Mouse (Mus musculus) CH12.LX (cell line): ENCODE data around the gene Cyp2d10. TPM values are rescaled to one million over a fixed set of nuclear protein-coding genes. Genes with fewer than 3 reads are reported as not detected.
"Not testable (repeated sequence)": the region's sequence is repeated elsewhere in the genome, so short reads cannot be mapped to it uniquely, and the experiment has no call there.

Source experiments
- DNase-seq: peaks from one replicate; pipeline ENCODE4 v3.0.0-alpha.2; 2013; ENCODE audit errors: extremely low read depth
- H3K27ac ChIP-seq: 2 replicates; pipeline ENCODE4 v1.5.1; 2012; ENCODE audit warnings: low read depth, mild to moderate bottlenecking, control low read depth, moderate library complexity; ENCODE audit not compliant: insufficient read depth
- H3K27me3 ChIP-seq: replicated peaks from 2 replicates; pipeline ENCODE3; 2012; ENCODE audit warnings: inconsistent platforms
- H3K36me3 ChIP-seq, 2 experiments: replicated peaks in 1 of 2; 2 replicates each; pipeline versions ENCODE3 to v1.6.1; 2012; ENCODE audit warnings: inconsistent platforms in 1 of 2, low read length in 1 of 2, mild to moderate bottlenecking in 1 of 2, mixed read lengths in 1 of 2, moderate library complexity in 1 of 2; ENCODE audit not compliant: control insufficient read depth in 1 of 2, insufficient read depth in 1 of 2
- H3K4me1 ChIP-seq, 2 experiments: 2 replicates each; pipeline ENCODE4 v1.6.1; 2012; ENCODE audit warnings: inconsistent platforms in 1 of 2, moderate library complexity in 1 of 2; ENCODE audit not compliant: insufficient read depth in 2 of 2, control insufficient read depth in 1 of 2
- H3K4me2 ChIP-seq: 2 replicates; pipeline ENCODE4 v1.6.1; 2012; ENCODE audit warnings: low read depth, mild to moderate bottlenecking, control low read depth; ENCODE audit not compliant: poor library complexity, insufficient read depth, severe bottlenecking
- H3K4me3 ChIP-seq, 3 experiments: fragments of 150-350 bp in 1 of 3; sonication (generic) in 1 of 3; replicated peaks in 1 of 3; 2 replicates each; pipeline versions ENCODE3 to v1.5.1; 2011 to 2012; ENCODE audit warnings: low read depth in 2 of 3, low read length in 2 of 3, mild to moderate bottlenecking in 2 of 3, moderate library complexity in 2 of 3, control low read depth in 1 of 3, improper control_type of control experiment in 1 of 3, inconsistent platforms in 1 of 3, mixed read lengths in 1 of 3; ENCODE audit not compliant: poor library complexity in 1 of 3
- H3K79me2 ChIP-seq: replicated peaks from 2 replicates; pipeline ENCODE4 v1.6.1; 2012; ENCODE audit warnings: mild to moderate bottlenecking, moderate library complexity; ENCODE audit not compliant: control insufficient read depth, poor library complexity, insufficient read depth, severe bottlenecking; ENCODE audit errors: extremely low read depth
- H3K9ac ChIP-seq: 2 replicates; pipeline ENCODE4 v1.6.1; 2012; ENCODE audit warnings: low read depth, mild to moderate bottlenecking, control low read depth, moderate library complexity; ENCODE audit not compliant: insufficient read depth
- H3K9me3 ChIP-seq: replicated peaks from 2 replicates; pipeline ENCODE3; 2012; ENCODE audit warnings: low read length, inconsistent platforms, mixed read lengths
- EP300 ChIP-seq: IDR thresholded peaks from 2 replicates; pipeline ENCODE4 v1.6.1; 2011; ENCODE audit warnings: low read length, improper control_type of control experiment
- HCFC1 ChIP-seq: IDR thresholded peaks from 2 replicates; pipeline ENCODE4 v1.6.1; 2012; ENCODE audit warnings: low read depth, mild to moderate bottlenecking, inconsistent platforms, low read length, improper control_type of control experiment
- IRF4 ChIP-seq: IDR thresholded peaks from 2 replicates; pipeline ENCODE4 v1.6.1; 2014; ENCODE audit warnings: low read depth, mild to moderate bottlenecking, inconsistent platforms, low read length, improper control_type of control experiment
- PAX5 ChIP-seq: IDR thresholded peaks from 2 replicates; pipeline ENCODE4 v1.6.1; 2012; ENCODE audit warnings: low read length, inconsistent platforms, mixed read lengths
- USF1 ChIP-seq: IDR thresholded peaks from 2 replicates; pipeline ENCODE4 v1.6.1; 2014; ENCODE audit warnings: low read depth, mild to moderate bottlenecking, inconsistent platforms, low read length, improper control_type of control experiment
- ZMIZ1 ChIP-seq: IDR thresholded peaks from 2 replicates; pipeline ENCODE4 v1.6.1; 2012; ENCODE audit warnings: low read depth, mild to moderate bottlenecking, inconsistent platforms, low read length, improper control_type of control experiment
- dilution Hi-C: fragments of 300-500 bp; cut with MboI; formaldehyde crosslinking; loops from 2 replicates; pipeline ENCODE4 v1.14.3; 2020; ENCODE audit warnings: low sequenced_read_pairs; ENCODE audit not compliant: extremely low pct_unique_long_range_greater_than_20kb, extremely low pct_ligation_motif_present
- in situ Hi-C: fragments of 300-500 bp; cut with MboI; formaldehyde crosslinking; loops from 3 replicates; pipeline ENCODE4 v1.14.3; 2019; ENCODE audit warnings: low sequenced_read_pairs, low pct_ligation_motif_present, low pct_unique_long_range_greater_than_20kb, mixed read lengths
- polyA plus RNA-seq: library from polyadenylated mRNA; unstranded; fragments of >175 nt; gene quantifications from 2 replicates; pipeline ENCODE4 v1.2.1, GENCODE M21; 2012; ENCODE audit warnings: low read depth; ENCODE audit not compliant: insufficient read length
- total RNA-seq, 2 experiments: library from RNA; depleted of rRNA; stranded (reverse); fragments of 300-350 nt in 1 of 2; fragments of >200 nt in 1 of 2; gene quantifications; 2 replicates each; pipeline ENCODE4 v1.2.3; 2012 to 2014

Gene Cyp2d10
- total RNA-seq (2012; rRNA removed), result not detected in 2 replicates
- total RNA-seq (2014; rRNA removed), result not detected in 2 replicates
- polyA plus RNA-seq, result not detected in 2 replicates

DNA sequence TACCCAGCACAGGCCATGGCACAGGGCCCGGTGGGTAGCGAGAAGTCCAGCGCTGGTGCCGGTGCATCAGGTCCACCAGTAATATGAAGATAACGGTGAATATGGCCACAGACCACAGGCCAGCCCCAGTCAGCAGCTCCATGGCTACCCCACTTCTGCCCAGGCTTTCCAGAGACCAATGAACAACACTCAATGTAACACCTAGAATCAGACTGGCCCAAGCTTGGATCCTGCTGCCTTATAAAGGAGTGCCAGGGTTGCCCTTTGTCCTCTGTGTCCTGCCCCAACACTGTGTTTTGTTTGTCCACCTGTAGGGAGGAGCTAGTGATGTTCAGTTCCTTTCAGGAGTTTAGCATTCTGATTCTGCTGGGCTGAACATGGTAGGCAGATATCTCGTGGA, at the start of gene Cyp2d10:
TSS of gene Cyp2d10 (minus strand) at position 215 of the 400 bp plus-strand sequence.
- H3K4me3 ChIP-seq, result no peak within 1 kb of the TSS
- H3K27ac ChIP-seq, result no peak within 1 kb of the TSS
- TF ChIP-seq EP300 (no peak), PAX5 (no peak), HCFC1 (no peak), IRF4 (no peak), USF1 (no peak), ZMIZ1 (no peak)
- H3K27me3 ChIP-seq, result peaks cover 42% of the 10 kb centered on the region
- no peaks in the 10 kb centered on the region for H3K79me2 ChIP-seq
- no peak for DNase-seq
- H3K4me2 ChIP-seq, result peak within 1 kb of the TSS; percentile 33; the same call in 1 of the 2 replicates
- H3K9ac ChIP-seq, result no peak within 1 kb of the TSS
- H3K36me3 ChIP-seq, result no peaks in the 10 kb centered on the region
- H3K9me3 ChIP-seq, result no peaks in the 10 kb centered on the region
- peaks cover 9 to 10% of the 10 kb centered on the region in 2 experiments; a peak in 3 of 4 replicates for H3K4me1 ChIP-seq
- in situ Hi-C loops (no loop called here), dilution Hi-C loops (no loop called here)

DNA sequence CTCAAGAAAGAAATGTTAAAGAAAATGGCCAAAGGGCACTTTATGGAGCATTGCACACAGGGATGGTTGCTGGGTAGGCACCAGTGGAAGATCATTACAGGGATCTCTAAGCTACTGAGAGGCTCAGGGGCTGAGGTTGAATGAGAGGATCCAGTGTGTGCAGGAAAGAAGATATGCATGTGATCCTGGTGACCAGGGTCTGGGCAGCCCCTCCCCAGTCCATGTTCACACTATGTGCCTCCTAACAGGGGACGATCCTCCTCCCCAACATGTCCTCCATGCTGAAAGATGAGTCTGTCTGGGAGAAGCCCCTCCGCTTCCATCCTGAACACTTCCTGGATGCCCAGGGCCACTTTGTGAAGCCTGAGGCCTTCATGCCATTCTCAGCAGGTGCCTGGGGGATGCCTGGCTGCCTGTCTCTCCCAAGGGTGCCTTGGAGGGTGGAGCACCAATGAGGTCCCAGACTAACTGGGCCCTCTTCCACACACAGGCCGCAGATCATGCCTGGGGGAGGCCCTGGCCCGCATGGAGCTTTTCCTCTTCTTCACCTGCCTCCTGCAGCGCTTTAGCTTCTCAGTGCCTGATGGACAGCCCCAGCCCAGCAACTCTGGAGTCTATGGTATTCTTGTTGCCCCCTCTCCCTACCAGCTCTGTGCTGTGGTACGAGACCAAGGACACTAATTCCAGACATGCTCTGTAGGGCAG, 49.2 kb upstream of the Cyp2d10 start:
- dilution Hi-C loops, H3K4me2 ChIP-seq, H3K4me1 ChIP-seq, H3K27ac ChIP-seq, DNase-seq, H3K4me3 ChIP-seq, H3K36me3 ChIP-seq, H3K9me3 ChIP-seq, H3K9ac ChIP-seq, H3K79me2 ChIP-seq: not testable (repeated sequence)
- peaks cover 34% of the 10 kb centered on the region for H3K27me3 ChIP-seq
- in situ Hi-C loops, result loop anchor here (25.0 kb wide), 1 partner anchor 306 kb away; the partner anchor contains the start of gene Cyp2d40

DNA sequence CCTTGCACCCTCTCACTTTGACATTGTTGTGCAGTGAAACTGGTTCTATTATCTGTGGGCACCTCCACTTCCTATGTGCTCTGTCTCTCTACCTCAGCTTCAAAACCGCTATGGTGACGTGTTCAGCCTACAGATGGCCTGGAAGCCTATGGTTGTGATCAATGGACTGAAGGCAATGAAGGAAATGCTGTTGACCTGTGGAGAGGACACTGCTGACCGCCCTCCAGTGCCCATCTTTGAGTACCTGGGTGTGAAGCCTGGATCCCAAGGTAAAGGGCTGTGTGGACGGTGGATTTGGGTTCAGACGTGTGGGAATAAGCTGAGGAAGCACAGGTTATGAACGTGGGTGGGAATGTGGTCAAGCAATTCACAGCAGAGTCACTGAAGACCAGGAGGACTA, 46.5 kb upstream of the Cyp2d10 start:
- H3K79me2 ChIP-seq, H3K36me3 ChIP-seq, H3K27ac ChIP-seq, H3K4me3 ChIP-seq, DNase-seq, H3K9ac ChIP-seq, H3K9me3 ChIP-seq, dilution Hi-C loops, H3K4me2 ChIP-seq, H3K4me1 ChIP-seq: not testable (repeated sequence)
- in situ Hi-C loops, result loop anchor here (25.0 kb wide), 1 partner anchor 309 kb away; the partner anchor contains the start of gene Cyp2d40
- peaks cover 39% of the 10 kb centered on the region for H3K27me3 ChIP-seq

DNA sequence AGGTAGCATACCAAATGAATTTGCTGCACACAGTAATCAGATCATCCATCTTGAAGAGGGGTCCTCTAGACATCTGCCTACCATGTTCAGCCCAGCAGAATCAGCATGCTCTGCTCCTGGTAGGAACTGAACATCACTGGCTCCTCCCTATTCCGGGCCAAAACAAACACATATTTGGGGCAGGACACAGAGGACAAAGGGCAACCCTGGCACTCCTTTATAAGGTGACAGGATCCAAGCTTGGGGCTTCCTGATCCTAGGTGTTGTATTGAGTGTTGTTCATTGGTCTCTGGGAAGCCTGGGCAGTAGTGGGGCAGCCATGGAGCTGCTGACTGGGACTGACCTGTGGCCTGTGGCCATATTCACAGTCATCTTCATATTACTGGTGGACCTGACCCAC, 45.1 kb upstream of the Cyp2d10 start:
- H3K79me2 ChIP-seq, DNase-seq, H3K9me3 ChIP-seq, H3K36me3 ChIP-seq, H3K4me1 ChIP-seq, H3K4me2 ChIP-seq, H3K9ac ChIP-seq, H3K27ac ChIP-seq, H3K4me3 ChIP-seq, dilution Hi-C loops: not testable (repeated sequence)
- in situ Hi-C loops, result loop anchor here (25.0 kb wide), 1 partner anchor 310 kb away; the partner anchor contains the start of gene Cyp2d40
- H3K27me3 ChIP-seq, result peaks cover 37% of the 10 kb centered on the region

DNA sequence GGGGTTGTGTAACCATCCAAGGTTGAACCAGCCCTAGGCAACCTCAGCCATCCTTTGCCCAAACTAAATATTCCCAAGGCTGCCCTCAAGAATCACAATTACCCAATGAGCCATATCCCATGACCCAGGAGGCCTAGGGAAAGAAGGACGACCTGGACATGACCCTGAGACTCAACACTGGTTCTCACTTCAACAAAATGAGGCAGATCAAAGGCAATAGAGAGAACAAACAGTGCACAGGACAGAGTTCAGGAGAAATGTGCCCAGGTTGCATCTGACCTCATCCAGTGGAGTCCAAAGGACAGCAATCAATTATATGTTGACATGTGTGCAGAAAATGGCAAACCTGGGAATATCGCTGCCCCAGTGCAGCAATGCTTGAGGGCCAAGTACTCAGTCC, 43.0 kb upstream of the Cyp2d10 start:
- H3K9me3 ChIP-seq, dilution Hi-C loops, H3K79me2 ChIP-seq, H3K4me1 ChIP-seq, H3K4me3 ChIP-seq, H3K4me2 ChIP-seq, H3K36me3 ChIP-seq, H3K9ac ChIP-seq, DNase-seq, H3K27ac ChIP-seq: not testable (repeated sequence)
- H3K27me3 ChIP-seq, result peaks cover 32% of the 10 kb centered on the region
- in situ Hi-C loops, result loop anchor here (25.0 kb wide), 1 partner anchor 312 kb away; the partner anchor contains the start of gene Cyp2d40
